Mouse (Mus musculus) MEL (cell line): ENCODE measurements around the gene Polr1d.

Experiments
- BHLHE40 ChIP-seq: IDR thresholded peaks from 2 replicates; pipeline ENCODE4 v1.6.1; 2012; ENCODE audit warnings: low read depth, mild to moderate bottlenecking, inconsistent platforms, low read length, improper control_type of control experiment, borderline replicate concordance
- CTCF ChIP-seq, 3 experiments: IDR thresholded peaks in 2 of 3; conservative IDR thresholded peaks in 1 of 3; 2 replicates each; pipeline ENCODE4 v1.5.1; 2011 to 2012; ENCODE audit warnings: low read length in 3 of 3, low read depth in 2 of 3, mild to moderate bottlenecking in 2 of 3, improper control_type of control experiment in 1 of 3, inconsistent platforms in 1 of 3, mixed read lengths in 1 of 3, moderate library complexity in 1 of 3; ENCODE audit not compliant: control insufficient read depth in 1 of 3, insufficient read depth in 1 of 3, poor library complexity in 1 of 3, severe bottlenecking in 1 of 3
- EP300 ChIP-seq, 2 experiments: IDR thresholded peaks; 2 replicates each; pipeline ENCODE4 v1.6.1; 2011; ENCODE audit warnings: improper control_type of control experiment in 2 of 2, low read length in 2 of 2, low read depth in 1 of 2, mild to moderate bottlenecking in 1 of 2
- GATA1 ChIP-seq: IDR thresholded peaks from 2 replicates; pipeline ENCODE4 v1.6.1; 2011; ENCODE audit warnings: low read depth, low read length, improper control_type of control experiment
- SMC3 ChIP-seq: IDR thresholded peaks from 2 replicates; pipeline ENCODE4 v1.6.1; 2011; ENCODE audit warnings: low read depth, low read length, improper control_type of control experiment
- TAL1 ChIP-seq: IDR thresholded peaks from 2 replicates; pipeline ENCODE4 v1.6.1; 2012; ENCODE audit warnings: mild to moderate bottlenecking, inconsistent platforms, low read length, moderate library complexity, mixed read lengths

GRCm38 (mm10) chr5:147054747-147055270 is 22.0 kb upstream of the Polr1d start:
- TF ChIP-seq SMC3 = no peak
- TF ChIP-seq TAL1 = no peak
- no peak for TF ChIP-seq CTCF (IDR thresholded peaks at IDR 0.05 in 2 of 3, conservative IDR thresholded peaks at IDR 0.05 in 1 of 3; ENCODE audit: control insufficient read depth in 1 of 3, insufficient read depth in 1 of 3, low read depth in 2 of 3, low read length in 3 of 3, poor library complexity in 1 of 3, severe bottlenecking in 1 of 3)
- no peak for TF ChIP-seq BHLHE40
- peak; percentile 56 for TF ChIP-seq GATA1
- TF ChIP-seq EP300 (IDR thresholded peaks at IDR 0.05; ENCODE audit: low read depth in 1 of 2, low read length in 2 of 2) = peak in 1 of 2 experiments; percentile 26; a peak in 1 of 4 replicates
